Mouse (Mus musculus): ENCODE data around the gene Gpc5. TPM values are rescaled to one million over a fixed set of nuclear protein-coding genes. Genes with fewer than 3 reads are reported as not detected.

The Gpc5 gene
- polyA plus RNA-seq, 1 experiment from 2014 or later, result 0.05 TPM

DNA sequence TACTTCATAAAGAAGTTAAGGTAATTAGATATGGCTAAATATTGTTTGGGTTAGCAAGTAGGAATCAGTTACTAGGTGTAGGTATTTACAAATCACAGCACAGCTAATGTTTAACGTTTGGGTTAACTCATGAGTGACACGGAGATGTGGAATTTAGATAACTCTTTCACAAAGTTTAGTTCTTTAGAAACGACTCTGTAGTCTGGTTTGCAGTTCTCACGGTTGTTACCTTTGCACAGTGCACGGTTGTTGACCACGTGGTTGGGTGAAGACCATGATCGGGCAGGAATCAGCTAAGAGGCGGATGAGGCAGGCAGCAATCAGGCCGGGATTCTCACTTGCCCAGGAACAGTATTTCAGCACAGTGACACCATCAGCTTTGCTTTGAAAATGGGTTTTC lies 26.6 kb downstream of the Gpc5 start:
- Histone ChIP-seq H3K9ac (no peak overlapping the region), H3K36me3 (no peaks in the 10 kb centered on the region), H3K4me2 (no peak overlapping the region), H3K4me3 (replicated peaks) (no peak overlapping the region), H3K27ac (no peak overlapping the region), H3K9me3 (replicated peaks) (no peaks in the 10 kb centered on the region), H3K27me3 (no peaks in the 10 kb centered on the region), H3K4me1 (replicated peaks) (no peaks in the 10 kb centered on the region)
- no peak for DNase-seq
- 64% methylated on average over 9 of the region's 9 CpGs for WGBS (ENCODE audit: insufficient replicate concordance)
- ATAC-seq (ENCODE audit: low read depth), result no peak

DNA sequence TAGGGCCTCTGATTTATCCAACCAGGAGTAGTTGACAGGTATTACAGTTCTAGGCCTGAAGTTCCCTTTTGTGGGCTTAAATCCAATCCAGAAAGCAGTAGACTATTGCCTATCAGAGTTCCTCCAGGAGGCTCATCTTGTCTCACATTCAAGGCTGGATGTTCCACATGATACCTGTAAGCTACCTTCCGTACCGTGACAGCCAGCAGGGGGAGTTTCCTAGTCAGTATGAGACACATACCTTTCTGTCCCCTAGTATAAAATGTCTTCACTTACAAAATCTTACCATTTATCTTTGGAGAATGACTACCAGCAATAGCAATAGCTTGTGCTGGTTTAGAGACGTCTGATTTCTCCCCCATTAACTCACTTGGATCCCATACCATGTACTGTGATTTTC lies 56.8 kb downstream of the Gpc5 start:
- ATAC-seq (ENCODE audit: low read depth), result no peak

GRCm38 (mm10) chr14:115156597-115156996 lies 64.6 kb downstream of the Gpc5 start:
- no peak for DNase-seq
- ATAC-seq (ENCODE audit: low read depth), result no peak
- Histone ChIP-seq H3K4me2 (no peak overlapping the region), H3K9me3 (replicated peaks) (no peaks in the 10 kb centered on the region), H3K9ac (no peak overlapping the region), H3K27me3 (no peaks in the 10 kb centered on the region), H3K4me3 (replicated peaks) (no peak overlapping the region), H3K36me3 (no peaks in the 10 kb centered on the region), H3K4me1 (replicated peaks) (no peaks in the 10 kb centered on the region), H3K27ac (no peak overlapping the region)
- 62% methylated on average over 4 of the region's 4 CpGs for WGBS (ENCODE audit: insufficient replicate concordance)

More for the DNA sequence above, 56.8 kb downstream of the Gpc5 start:
- Histone ChIP-seq H3K4me2 (no peak overlapping the region), H3K4me1 (replicated peaks) (no peaks in the 10 kb centered on the region), H3K9me3 (replicated peaks) (no peaks in the 10 kb centered on the region), H3K27ac (no peak overlapping the region), H3K4me3 (replicated peaks) (no peak overlapping the region), H3K9ac (no peak overlapping the region), H3K36me3 (no peaks in the 10 kb centered on the region), H3K27me3 (no peaks in the 10 kb centered on the region)
- DNase-seq, result no peak
- WGBS (ENCODE audit: insufficient replicate concordance), result 61% methylated on average over 3 of the region's 3 CpGs

DNA sequence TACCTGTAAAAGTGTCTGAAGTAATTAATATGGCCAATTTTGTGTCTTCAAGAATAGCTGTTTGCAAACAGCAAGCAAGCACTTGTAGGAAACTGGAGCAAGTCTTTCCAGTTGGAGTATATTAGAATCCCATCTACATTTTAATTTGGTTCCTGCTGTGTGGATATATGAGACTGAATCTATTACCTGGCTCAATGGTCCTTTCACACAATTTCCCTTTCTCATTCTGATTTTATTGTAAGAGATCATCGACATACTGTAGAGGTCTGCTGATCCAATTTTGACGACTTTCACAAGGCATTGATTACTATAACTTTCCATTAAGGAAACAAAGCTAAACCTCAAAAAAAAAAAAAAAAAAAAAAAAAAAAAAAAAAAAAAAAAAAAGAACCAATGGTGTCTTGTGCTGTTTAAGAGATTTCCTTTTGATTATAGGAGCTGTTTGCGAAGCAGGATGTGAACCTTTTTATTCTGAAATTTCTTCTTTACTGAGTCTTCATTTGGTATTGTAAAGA lies 85.4 kb downstream of the Gpc5 start:
- H3K4me2 ChIP-seq, result no peak overlapping the region
- no peak overlapping the region for H3K4me3 ChIP-seq (replicated peaks)
- ATAC-seq (ENCODE audit: low read depth), result no peak
- no peaks in the 10 kb centered on the region for H3K4me1 ChIP-seq (replicated peaks)
- no peak for DNase-seq
- 54% methylated on average over 3 of the region's 3 CpGs for WGBS (ENCODE audit: insufficient replicate concordance)
- no peaks in the 10 kb centered on the region for H3K27me3 ChIP-seq
- H3K9ac ChIP-seq, result no peak overlapping the region
- no peak overlapping the region for H3K27ac ChIP-seq
- H3K9me3 ChIP-seq (replicated peaks), result no peaks in the 10 kb centered on the region
- no peaks in the 10 kb centered on the region for H3K36me3 ChIP-seq

GRCm38 (mm10) chr14:115179925-115180324 lies 87.9 kb downstream of the Gpc5 start:
- DNase-seq, result no peak
- H3K9ac ChIP-seq, result no peak overlapping the region
- H3K4me1 ChIP-seq (replicated peaks), result no peaks in the 10 kb centered on the region
- no peak overlapping the region for H3K27ac ChIP-seq
- no peak for ATAC-seq (ENCODE audit: low read depth)
- no peaks in the 10 kb centered on the region for H3K9me3 ChIP-seq (replicated peaks)
- 59% methylated on average over 5 of the region's 5 CpGs for WGBS (ENCODE audit: insufficient replicate concordance)
- no peaks in the 10 kb centered on the region for H3K27me3 ChIP-seq
- no peak overlapping the region for H3K4me2 ChIP-seq
- no peaks in the 10 kb centered on the region for H3K36me3 ChIP-seq
- H3K4me3 ChIP-seq (replicated peaks), result no peak overlapping the region

- Histone ChIP-seq H3K4me1 (replicated peaks) (no peaks in the 10 kb centered on the region), H3K27me3 (no peaks in the 10 kb centered on the region), H3K9me3 (replicated peaks) (no peaks in the 10 kb centered on the region), H3K9ac (no peak overlapping the region), H3K4me2 (no peak overlapping the region), H3K4me3 (replicated peaks) (no peak overlapping the region), H3K27ac (no peak overlapping the region), H3K36me3 (no peaks in the 10 kb centered on the region)
- no peak for DNase-seq
- ATAC-seq (ENCODE audit: low read depth), result no peak
- WGBS (ENCODE audit: insufficient replicate concordance), result 28% methylated on average over 8 of the region's 8 CpGs
These were observed 96.2 kb downstream of the Gpc5 start for GRCm38 (mm10) chr14:115188256-115188655.

DNA sequence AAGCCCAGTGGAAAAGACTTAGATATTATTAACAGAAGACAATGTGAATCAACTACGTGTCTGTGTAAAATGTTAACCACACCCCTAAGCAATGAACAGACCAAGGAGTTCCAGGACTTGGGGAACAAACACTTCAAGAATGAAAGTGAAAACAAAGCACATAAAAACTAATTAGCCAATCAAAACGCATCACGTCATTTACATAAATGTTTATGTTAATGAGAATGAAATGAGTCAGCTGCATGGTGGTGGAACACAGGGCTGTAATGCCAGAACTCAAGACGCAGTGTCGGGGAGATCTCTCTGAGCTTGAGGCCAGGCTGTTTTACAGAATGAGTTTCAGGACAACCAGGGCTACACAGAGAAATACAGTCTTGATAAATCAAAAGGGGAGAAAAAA lies 136.1 kb downstream of the Gpc5 start:
- Histone ChIP-seq H3K27ac (no peak overlapping the region), H3K4me1 (replicated peaks) (no peaks in the 10 kb centered on the region), H3K9me3 (replicated peaks) (no peaks in the 10 kb centered on the region), H3K36me3 (no peaks in the 10 kb centered on the region), H3K9ac (no peak overlapping the region), H3K4me2 (no peak overlapping the region), H3K27me3 (no peaks in the 10 kb centered on the region), H3K4me3 (replicated peaks) (no peak overlapping the region)
- 60% methylated on average over 5 of the region's 5 CpGs for WGBS (ENCODE audit: insufficient replicate concordance)
- ATAC-seq (ENCODE audit: low read depth) (no peak), DNase-seq (no peak)

DNA sequence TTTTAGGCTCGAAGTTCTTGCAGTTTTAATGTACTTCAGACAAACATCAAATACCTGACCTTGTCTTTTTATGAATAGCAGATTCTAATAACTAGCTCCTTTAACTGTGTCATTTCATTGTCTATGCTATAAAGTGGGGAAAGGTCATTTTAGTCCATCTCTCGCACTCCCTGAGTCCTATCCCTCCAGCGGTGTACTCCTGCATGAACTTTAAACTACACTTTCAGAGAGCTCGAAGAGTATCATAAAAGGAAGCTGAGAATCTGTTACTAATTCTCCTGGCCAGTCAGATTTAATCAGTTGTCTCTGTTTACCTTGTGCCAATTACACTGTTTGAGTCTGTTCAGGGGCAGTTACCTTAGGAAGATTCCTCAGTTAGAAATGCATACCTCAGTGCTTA lies 144.4 kb downstream of the Gpc5 start:
- Histone ChIP-seq H3K27ac (no peak overlapping the region), H3K36me3 (no peaks in the 10 kb centered on the region), H3K9me3 (replicated peaks) (no peaks in the 10 kb centered on the region), H3K4me3 (replicated peaks) (no peak overlapping the region), H3K4me2 (no peak overlapping the region), H3K4me1 (replicated peaks) (no peaks in the 10 kb centered on the region), H3K9ac (no peak overlapping the region), H3K27me3 (no peaks in the 10 kb centered on the region)
- DNase-seq (no peak), ATAC-seq (ENCODE audit: low read depth) (no peak)
- WGBS (ENCODE audit: insufficient replicate concordance), result 48% methylated on average over 4 of the region's 4 CpGs

DNA sequence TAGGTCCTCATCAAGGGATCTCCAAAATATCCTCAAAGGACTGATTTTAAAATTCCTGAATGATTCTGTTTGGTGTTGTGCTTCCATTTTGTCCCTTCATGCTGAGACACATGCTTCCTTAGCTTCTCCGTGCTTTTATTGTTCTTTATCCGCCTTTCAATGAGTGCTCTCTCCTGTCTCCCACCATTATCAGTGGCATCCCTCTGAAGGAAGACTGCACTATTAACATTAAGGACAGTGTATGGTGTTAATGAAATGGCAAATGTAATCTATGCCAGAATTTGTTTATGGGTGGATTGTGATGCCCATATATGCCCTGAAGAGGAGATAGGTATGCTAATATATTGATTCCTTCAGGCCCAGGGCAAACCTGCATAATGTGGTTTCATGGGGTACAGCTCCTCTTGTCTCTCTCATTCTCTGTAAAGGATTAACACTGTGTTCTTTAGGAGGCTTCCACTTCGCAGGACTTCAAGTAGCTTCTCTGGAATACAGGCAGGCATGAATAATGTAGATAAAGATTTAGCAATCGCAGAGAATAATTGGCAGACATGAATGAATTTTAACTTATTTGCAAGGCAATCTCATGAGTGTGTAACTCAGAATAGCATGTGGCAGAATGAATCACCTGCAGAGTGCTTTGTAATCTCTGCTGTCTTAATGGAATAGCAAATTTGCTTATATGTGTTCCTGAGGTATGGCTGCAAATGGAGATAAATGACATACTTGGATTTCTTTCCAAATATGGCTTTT lies 148.8 kb downstream of the Gpc5 start:
- no peaks in the 10 kb centered on the region for H3K4me1 ChIP-seq (replicated peaks)
- H3K4me3 ChIP-seq (replicated peaks), result no peak overlapping the region
- no peaks in the 10 kb centered on the region for H3K36me3 ChIP-seq
- ATAC-seq (ENCODE audit: low read depth) (no peak), DNase-seq (no peak)
- no peaks in the 10 kb centered on the region for H3K27me3 ChIP-seq
- H3K4me2 ChIP-seq, result no peak overlapping the region
- no peak overlapping the region for H3K9ac ChIP-seq
- no peaks in the 10 kb centered on the region for H3K9me3 ChIP-seq (replicated peaks)
- no peak overlapping the region for H3K27ac ChIP-seq
- 64% methylated on average over 4 of the region's 4 CpGs for WGBS (ENCODE audit: insufficient replicate concordance)

GRCm38 (mm10) chr14:115250537-115250936 lies 158.5 kb downstream of the Gpc5 start:
- 33% methylated on average over 6 of the region's 6 CpGs for WGBS (ENCODE audit: insufficient replicate concordance)
- Histone ChIP-seq H3K9ac (no peak overlapping the region), H3K4me3 (replicated peaks) (no peak overlapping the region), H3K36me3 (no peaks in the 10 kb centered on the region), H3K27ac (no peak overlapping the region), H3K4me1 (replicated peaks) (no peaks in the 10 kb centered on the region), H3K4me2 (no peak overlapping the region), H3K27me3 (no peaks in the 10 kb centered on the region), H3K9me3 (replicated peaks) (no peaks in the 10 kb centered on the region)
- 0 out of 2 replicates have a peak, but pooled peaks have one; percentile 31 for ATAC-seq (ENCODE audit: low read depth)
- no peak for DNase-seq

DNA sequence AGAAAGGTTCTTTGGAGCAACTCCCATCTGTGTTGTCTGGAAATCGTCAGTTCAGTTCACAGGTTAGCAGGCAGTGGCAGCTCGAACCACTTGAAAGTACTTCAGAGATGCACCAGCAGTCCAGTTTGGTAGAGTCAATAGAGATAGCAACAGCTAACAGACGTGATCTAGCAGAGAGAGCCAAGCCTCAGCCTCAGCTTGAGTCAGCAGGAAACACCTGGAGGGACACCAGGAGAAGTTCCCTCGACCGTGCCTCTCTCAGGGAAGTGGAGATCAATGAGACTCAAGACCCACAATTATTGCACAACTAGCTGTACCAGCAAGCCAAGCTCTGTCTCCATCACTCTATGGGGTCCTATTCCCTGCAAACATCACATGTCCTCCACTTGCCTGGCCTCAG lies 159.8 kb downstream of the Gpc5 start:
- 8% methylated on average over 5 of the region's 5 CpGs for WGBS (ENCODE audit: insufficient replicate concordance)
- no peaks in the 10 kb centered on the region for H3K36me3 ChIP-seq
- no peaks in the 10 kb centered on the region for H3K27me3 ChIP-seq
- H3K4me3 ChIP-seq (replicated peaks), result no peak overlapping the region
- H3K4me1 ChIP-seq (replicated peaks), result no peaks in the 10 kb centered on the region
- no peak overlapping the region for H3K27ac ChIP-seq
- no peak overlapping the region for H3K9ac ChIP-seq
- H3K4me2 ChIP-seq, result no peak overlapping the region
- DNase-seq, result no peak
- no peak for ATAC-seq (ENCODE audit: low read depth)
- H3K9me3 ChIP-seq (replicated peaks), result no peaks in the 10 kb centered on the region

GRCm38 (mm10) chr14:115253155-115253554 lies 161.1 kb downstream of the Gpc5 start:
- Histone ChIP-seq H3K4me1 (replicated peaks) (no peaks in the 10 kb centered on the region), H3K4me3 (replicated peaks) (no peak overlapping the region), H3K9me3 (replicated peaks) (no peaks in the 10 kb centered on the region), H3K27me3 (no peaks in the 10 kb centered on the region), H3K4me2 (no peak overlapping the region), H3K36me3 (no peaks in the 10 kb centered on the region), H3K27ac (no peak overlapping the region), H3K9ac (no peak overlapping the region)
- ATAC-seq (ENCODE audit: low read depth), result no peak
- WGBS (ENCODE audit: insufficient replicate concordance), result 53% methylated on average over 3 of the region's 3 CpGs
- DNase-seq, result no peak

Measured in liver, embryonic 13.5 days (tissue).